9 mouse cellular contexts compared by ENCODE assay signal in the genomic region with DNA sequence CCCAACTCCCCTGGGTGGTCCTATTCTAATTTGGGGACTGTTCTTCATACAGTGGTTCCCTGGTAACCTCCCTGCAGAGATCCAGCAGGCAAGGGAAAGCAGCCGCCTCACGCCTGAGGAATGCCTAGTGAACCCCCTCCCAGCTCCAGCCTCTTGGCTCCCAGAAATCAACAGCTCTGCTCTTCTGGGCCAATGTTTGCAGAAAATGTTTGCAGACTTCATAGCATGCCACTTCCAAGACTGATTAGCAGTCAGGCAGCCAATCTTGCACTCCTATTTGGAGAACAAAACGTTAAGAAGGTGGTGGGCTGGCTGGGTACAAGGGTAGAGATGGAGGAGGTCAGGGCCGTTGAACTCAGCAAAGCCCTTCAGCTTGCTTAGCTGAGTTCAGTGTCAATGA.
A peak's percentile ranks its signal among the peaks of the same experiment; 100 is the strongest.
DNase-seq lines count a peak whose midpoint lies in the region.
"Had no signal": no experiment of that assay in that cellular context is flagged by ENCODE, and none has a peak within 500 bp of the region (broad histone marks: within the 10 kb centered on the region; RNA-seq: fewer than 3 reads in every experiment).

No protein-coding gene starts in this region.

- intact Hi-C loops in gastrocnemius, postnatal 14 days (cut with DNase I; ENCODE audit: low total_unique reads), result no loop called here

- DNase-seq in embryo, embryonic 10.5 days (ENCODE audit: low spot score), result peak; percentile 8
- DNase-seq in embryo, embryonic 11 days, result no peak
- peak; percentile 68 for DNase-seq in NIH3T3 (ENCODE audit: low read depth)
- peak; percentile 22 for DNase-seq in heart, postnatal 4 days
- DNase-seq in lung, postnatal 10 days, result peak; percentile 61
- no peak for DNase-seq in cerebellum, adult 18-20 months
- DNase-seq in gastrocnemius, postnatal 14 days, result no peak
- no peak for DNase-seq in gastrocnemius, postnatal 25 days
- DNase-seq: cerebellum, adult 9-10 months had no signal

Comparison
In these comparisons a context has a peak if more than half of its experiments do, and no peak if none do; other contexts are left out.
1. DNase-seq: peak in embryo, embryonic 10.5 days (single experiment), NIH3T3 (single experiment), heart, postnatal 4 days (single experiment) and lung, postnatal 10 days (single experiment); none in embryo, embryonic 11 days (single experiment), cerebellum, adult 18-20 months (0 of 2), gastrocnemius, postnatal 14 days (single experiment) and gastrocnemius, postnatal 25 days (single experiment).